Mouse (Mus musculus): ENCODE results near the gene C1qtnf1. TPM values are rescaled to one million over a fixed set of nuclear protein-coding genes. Genes with fewer than 3 reads are reported as not detected.

C1qtnf1 gene
- total RNA-seq, 1 experiment = 0.36 TPM

DNA sequence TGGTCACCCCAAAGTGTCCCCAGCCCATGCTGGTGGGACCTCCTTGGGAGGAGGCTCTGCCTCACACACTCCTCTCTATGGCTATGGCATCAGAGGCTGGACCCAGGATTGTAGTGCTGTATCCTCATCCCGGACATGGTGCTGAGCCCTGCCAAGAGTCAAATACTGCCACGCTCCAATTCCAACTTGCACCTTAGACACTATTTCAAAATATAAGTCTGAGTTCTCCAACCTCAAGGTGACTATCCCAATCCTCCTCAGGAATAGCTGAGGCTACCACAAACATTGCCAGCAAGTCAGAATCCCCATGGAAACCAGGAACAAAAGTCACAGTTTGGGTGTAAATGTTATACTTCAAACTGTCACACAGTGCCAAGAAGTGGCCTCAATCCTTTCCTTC is 15.4 kb upstream of the C1qtnf1 start:
- DNase-seq (ENCODE audit: low read depth, low spot score) = no peak
- in situ Hi-C loops (cut with MboI; ENCODE audit: low sequenced_read_pairs in 2 of 2, unreplicated experiment in 2 of 2) = no loop called here
- TF ChIP-seq CHD2 (IDR thresholded peaks at IDR 0.05; ENCODE audit: low read depth, low read length) = no peak
- no peak for TF ChIP-seq ZC3H11A (IDR thresholded peaks at IDR 0.05; ENCODE audit: borderline replicate concordance, low read depth, low read length)
- TF ChIP-seq HCFC1 (IDR thresholded peaks at IDR 0.05; ENCODE audit: borderline replicate concordance, insufficient read depth, low read length) = no peak
- no peak for TF ChIP-seq ZNF384 (IDR thresholded peaks at IDR 0.05; ENCODE audit: low read depth, low read length)
- no peak for TF ChIP-seq MAFK (IDR thresholded peaks at IDR 0.05; ENCODE audit: insufficient read depth, low read depth, low read length)
- H3K4me1 ChIP-seq (ENCODE audit: control insufficient read depth in 2 of 2, insufficient read depth in 2 of 2, low read length in 2 of 2, poor library complexity in 1 of 2) = peaks cover 2 to 3% of the 10 kb centered on the region in 2 experiments; a peak in 3 of 4 replicates
- no peak overlapping the region for H3K4me3 ChIP-seq (ENCODE audit: insufficient read depth in 1 of 2, low read depth in 1 of 2, low read length in 2 of 2, poor library complexity in 1 of 2, severe bottlenecking in 1 of 2)
- H3K36me3 ChIP-seq (ENCODE audit: control insufficient read depth, insufficient read depth, low read length, poor library complexity, severe bottlenecking) = peaks cover 10% of the 10 kb centered on the region; the same call in 1 of the 2 replicates
- H3K27ac ChIP-seq (ENCODE audit: insufficient read depth, low read depth, low read length, poor library complexity, severe bottlenecking) = no peak overlapping the region
- H3K9me3 ChIP-seq (ENCODE audit: control insufficient read depth, insufficient read depth, low read depth, low read length) = no peaks in the 10 kb centered on the region
- no peak overlapping the region for H3K9ac ChIP-seq (ENCODE audit: insufficient read depth, low read depth, low read length, poor library complexity, severe bottlenecking)

DNA sequence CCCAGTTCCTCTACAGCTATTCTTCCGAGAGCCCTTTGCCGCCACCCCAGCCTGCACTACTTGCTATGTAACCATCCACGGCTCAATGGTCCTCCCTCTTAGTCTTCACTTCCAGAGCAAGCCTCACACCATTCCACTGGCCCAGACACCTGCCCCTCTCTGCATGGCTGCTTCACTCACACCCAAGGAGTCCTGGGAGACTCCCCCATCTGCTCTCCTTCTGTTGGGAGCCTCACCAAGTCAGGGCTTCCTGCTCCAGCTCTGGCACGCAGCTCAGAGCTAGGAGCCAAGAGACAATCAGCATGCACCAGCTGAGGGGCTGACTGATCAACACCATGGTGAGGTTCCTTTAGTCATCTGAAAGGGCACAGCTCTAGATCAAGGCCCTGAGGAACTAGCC is 14.9 kb upstream of the C1qtnf1 start:
- Histone ChIP-seq H3K4me3 (ENCODE audit: insufficient read depth in 1 of 2, low read depth in 1 of 2, low read length in 2 of 2, poor library complexity in 1 of 2, severe bottlenecking in 1 of 2) (no peak overlapping the region), H3K9ac (ENCODE audit: insufficient read depth, low read depth, low read length, poor library complexity, severe bottlenecking) (no peak overlapping the region), H3K27ac (ENCODE audit: insufficient read depth, low read depth, low read length, poor library complexity, severe bottlenecking) (no peak overlapping the region), H3K4me1 (ENCODE audit: control insufficient read depth in 2 of 2, insufficient read depth in 2 of 2, low read length in 2 of 2, poor library complexity in 1 of 2) (peaks cover 2 to 3% of the 10 kb centered on the region in 2 experiments; a peak in 3 of 4 replicates), H3K36me3 (ENCODE audit: control insufficient read depth, insufficient read depth, low read length, poor library complexity, severe bottlenecking) (peaks cover 10% of the 10 kb centered on the region; the same call in 1 of the 2 replicates), H3K9me3 (ENCODE audit: control insufficient read depth, insufficient read depth, low read depth, low read length) (no peaks in the 10 kb centered on the region)
- in situ Hi-C loops (cut with MboI; ENCODE audit: low sequenced_read_pairs in 2 of 2, unreplicated experiment in 2 of 2) = no loop called here
- DNase-seq (ENCODE audit: low read depth, low spot score) = no peak
- TF ChIP-seq MAFK (IDR thresholded peaks at IDR 0.05; ENCODE audit: insufficient read depth, low read depth, low read length) = no peak
- TF ChIP-seq ZNF384 (IDR thresholded peaks at IDR 0.05; ENCODE audit: low read depth, low read length) = no peak
- no peak for TF ChIP-seq CHD2 (IDR thresholded peaks at IDR 0.05; ENCODE audit: low read depth, low read length)
- TF ChIP-seq ZC3H11A (IDR thresholded peaks at IDR 0.05; ENCODE audit: borderline replicate concordance, low read depth, low read length) = no peak
- TF ChIP-seq HCFC1 (IDR thresholded peaks at IDR 0.05; ENCODE audit: borderline replicate concordance, insufficient read depth, low read length) = no peak

- Histone ChIP-seq H3K27ac (ENCODE audit: insufficient read depth, low read depth, low read length, poor library complexity, severe bottlenecking) (no peak overlapping the region), H3K36me3 (ENCODE audit: control insufficient read depth, insufficient read depth, low read length, poor library complexity, severe bottlenecking) (peaks cover 10% of the 10 kb centered on the region; the same call in 1 of the 2 replicates), H3K4me3 (ENCODE audit: insufficient read depth in 1 of 2, low read depth in 1 of 2, low read length in 2 of 2, poor library complexity in 1 of 2, severe bottlenecking in 1 of 2) (no peak overlapping the region), H3K9me3 (ENCODE audit: control insufficient read depth, insufficient read depth, low read depth, low read length) (no peaks in the 10 kb centered on the region), H3K9ac (ENCODE audit: insufficient read depth, low read depth, low read length, poor library complexity, severe bottlenecking) (no peak overlapping the region), H3K4me1 (ENCODE audit: control insufficient read depth in 2 of 2, insufficient read depth in 2 of 2, low read length in 2 of 2, poor library complexity in 1 of 2) (peaks cover 2 to 4% of the 10 kb centered on the region in 2 experiments; a peak in 2 of 4 replicates)
- TF ChIP-seq HCFC1 (IDR thresholded peaks at IDR 0.05; ENCODE audit: borderline replicate concordance, insufficient read depth, low read length) = no peak
- TF ChIP-seq MAFK (IDR thresholded peaks at IDR 0.05; ENCODE audit: insufficient read depth, low read depth, low read length) = no peak
- TF ChIP-seq ZC3H11A (IDR thresholded peaks at IDR 0.05; ENCODE audit: borderline replicate concordance, low read depth, low read length) = no peak
- TF ChIP-seq CHD2 (IDR thresholded peaks at IDR 0.05; ENCODE audit: low read depth, low read length) = no peak
- TF ChIP-seq ZNF384 (IDR thresholded peaks at IDR 0.05; ENCODE audit: low read depth, low read length) = no peak
- in situ Hi-C loops (cut with MboI; ENCODE audit: low sequenced_read_pairs in 2 of 2, unreplicated experiment in 2 of 2) = no loop called here
- DNase-seq (ENCODE audit: low read depth, low spot score) = no peak
Measured at GRCm38 (mm10) chr11:118414270-118414669, 13.7 kb upstream of the C1qtnf1 start.

GRCm38 (mm10) chr11:118415630-118416029 is 12.4 kb upstream of the C1qtnf1 start:
- Histone ChIP-seq H3K4me3 (ENCODE audit: insufficient read depth in 1 of 2, low read depth in 1 of 2, low read length in 2 of 2, poor library complexity in 1 of 2, severe bottlenecking in 1 of 2) (no peak overlapping the region), H3K4me1 (ENCODE audit: control insufficient read depth in 2 of 2, insufficient read depth in 2 of 2, low read length in 2 of 2, poor library complexity in 1 of 2) (peaks cover 0 to 4% of the 10 kb centered on the region in 2 experiments; a peak in 2 of 4 replicates), H3K9ac (ENCODE audit: insufficient read depth, low read depth, low read length, poor library complexity, severe bottlenecking) (no peak overlapping the region), H3K27ac (ENCODE audit: insufficient read depth, low read depth, low read length, poor library complexity, severe bottlenecking) (no peak overlapping the region), H3K9me3 (ENCODE audit: control insufficient read depth, insufficient read depth, low read depth, low read length) (no peaks in the 10 kb centered on the region), H3K36me3 (ENCODE audit: control insufficient read depth, insufficient read depth, low read length, poor library complexity, severe bottlenecking) (peaks cover 5% of the 10 kb centered on the region; the same call in 1 of the 2 replicates)
- in situ Hi-C loops (cut with MboI; ENCODE audit: low sequenced_read_pairs in 2 of 2, unreplicated experiment in 2 of 2) = no loop called here
- no peak for TF ChIP-seq MAFK (IDR thresholded peaks at IDR 0.05; ENCODE audit: insufficient read depth, low read depth, low read length)
- TF ChIP-seq ZNF384 (IDR thresholded peaks at IDR 0.05; ENCODE audit: low read depth, low read length) = no peak
- TF ChIP-seq CHD2 (IDR thresholded peaks at IDR 0.05; ENCODE audit: low read depth, low read length) = no peak
- TF ChIP-seq HCFC1 (IDR thresholded peaks at IDR 0.05; ENCODE audit: borderline replicate concordance, insufficient read depth, low read length) = no peak
- TF ChIP-seq ZC3H11A (IDR thresholded peaks at IDR 0.05; ENCODE audit: borderline replicate concordance, low read depth, low read length) = no peak
- DNase-seq (ENCODE audit: low read depth, low spot score) = no peak
